Mouse (Mus musculus): ENCODE data around the gene Dnah7a.
"Not testable (repeated sequence)": the region's sequence is repeated elsewhere in the genome, so short reads cannot be mapped to it uniquely, and the experiment has no call there.

Gene Dnah7a

GRCm38 (mm10) chr1:53384085-53384688 lies 322.4 kb downstream of the Dnah7a start:
- no peak for DNase-seq (ENCODE audit: low spot score)

- DNase-seq (ENCODE audit: low spot score) = no peak
These were observed 328.9 kb downstream of the Dnah7a start for GRCm38 (mm10) chr1:53377731-53378130.

GRCm38 (mm10) chr1:53375965-53376364 lies 330.6 kb downstream of the Dnah7a start:
- DNase-seq (ENCODE audit: low spot score) = not testable (repeated sequence)

GRCm38 (mm10) chr1:53358988-53359387 lies 347.6 kb downstream of the Dnah7a start:
- no peak for DNase-seq (ENCODE audit: low spot score)

GRCm38 (mm10) chr1:53352327-53353261 lies 354.0 kb downstream of the Dnah7a start, which contains the start of the genes Asdurf, Gm28551 and Asnsd1:
Asdurf (minus strand) TSS chr1:53352619.
Gm28551 (minus strand) TSS chr1:53352667.
Asnsd1 (minus strand) TSS chr1:53352752.
- peak; percentile 92 for DNase-seq (ENCODE audit: low spot score)

Data from testis, postnatal 14 days (tissue).